Mouse (Mus musculus) kidney, postnatal 10 days (tissue): ENCODE data around the gene Zfp385a.
"Not testable (repeated sequence)": the region's sequence is repeated elsewhere in the genome, so short reads cannot be mapped to it uniquely, and the experiment has no call there.

Experiments
- DNase-seq: peaks from one replicate; pipeline ENCODE4 v3.0.0; 2021; ENCODE audit warnings: mixed read lengths

Gene Zfp385a

GRCm38 (mm10) chr15:103284647-103285046 is 55.2 kb downstream of the Zfp385a start:
- DNase-seq, result no peak

GRCm38 (mm10) chr15:103284066-103284465 is 55.8 kb downstream of the Zfp385a start:
- peak; percentile 70 for DNase-seq

- DNase-seq, result no peak
Measured at GRCm38 (mm10) chr15:103281465-103282205, 58.3 kb downstream of the Zfp385a start.

- DNase-seq, result peak; percentile 67
Measured at GRCm38 (mm10) chr15:103280817-103281464, 59.0 kb downstream of the Zfp385a start.

GRCm38 (mm10) chr15:103279750-103280149 is 60.1 kb downstream of the Zfp385a start:
- DNase-seq, result peak; percentile 74

- no peak for DNase-seq
Measured at GRCm38 (mm10) chr15:103277949-103278348, 61.9 kb downstream of the Zfp385a start.

- DNase-seq, result not testable (repeated sequence)
Measured at GRCm38 (mm10) chr15:103275943-103276342, 64.0 kb downstream of the Zfp385a start.

GRCm38 (mm10) chr15:103272419-103273279 is 67.2 kb downstream of the Zfp385a start, which contains the start of gene Copz1:
Copz1 (plus strand) TSS chr15:103272714.
- DNase-seq, result peak; percentile 97

GRCm38 (mm10) chr15:103268903-103269302 is 71.0 kb downstream of the Zfp385a start:
- DNase-seq, result no peak

- DNase-seq, result no peak
Measured at GRCm38 (mm10) chr15:103264794-103265193, 75.1 kb downstream of the Zfp385a start.
